Mouse (Mus musculus): ENCODE data around the gene Toporsl. TPM values are rescaled to one million over a fixed set of nuclear protein-coding genes. Genes with fewer than 3 reads are reported as not detected.

The Toporsl gene
- polyA plus RNA-seq, 1 experiment from 2014 or later = not detected

GRCm38 (mm10) chr4:52661311-52661710 is 65.2 kb downstream of the Toporsl start:
- 48% methylated on average over 5 of the region's 5 CpGs for WGBS
- Histone ChIP-seq H3K27ac (no peak overlapping the region), H3K4me3 (no peak overlapping the region), H3K27me3 (no peaks in the 10 kb centered on the region), H3K9ac (no peak overlapping the region), H3K4me2 (replicated peaks) (peak overlapping the region; percentile 30), H3K9me3 (replicated peaks) (no peaks in the 10 kb centered on the region), H3K36me3 (no peaks in the 10 kb centered on the region), H3K4me1 (peaks cover 6% of the 10 kb centered on the region; the same call in 1 of the 2 replicates)
- ATAC-seq (ENCODE audit: low FRiP score) = 0 out of 2 replicates have a peak, but pooled peaks have one; percentile 35

Other genes with a start within 250 kb of the Toporsl start
- 153 and 155 TPM in 2 replicates for gene Smc2, start 157.0 kb upstream of the Toporsl start, polyA plus RNA-seq (2016; fragmentation: Nextera tagmentation; extraction: Ambion mirVana)
- gene Vma21-ps, start 99.0 kb upstream of the Toporsl start, polyA plus RNA-seq (2016; fragmentation: Nextera tagmentation; extraction: Ambion mirVana) = not detected in 2 replicates
- not detected in 2 replicates for gene Olfr275, start 218.3 kb downstream of the Toporsl start, polyA plus RNA-seq (2016; fragmentation: Nextera tagmentation; extraction: Ambion mirVana)

Data from hindbrain, embryonic 12.5 days (tissue).